Mouse (Mus musculus) embryonic facial prominence, embryonic 14.5 days (tissue): ENCODE measurements around the gene Sfxn3. TPM values are rescaled to one million over a fixed set of nuclear protein-coding genes. Genes with fewer than 3 reads are reported as not detected.

Experiments
- ATAC-seq: fragments of 200-750 bp; cut with Nextera tagmentation; 2 replicates; pipeline ENCODE4 v1.8.0; 2017; ENCODE audit warnings: low read depth, moderate number of reproducible peaks, moderate TSS enrichment
- DNase-seq: peaks from one replicate; pipeline ENCODE4 v3.0.0-alpha.2; 2015; ENCODE audit warnings: low spot score
- H3K27ac ChIP-seq: fragments of 300-500 bp; sonication (generic); replicated peaks from 2 replicates; pipeline ENCODE4 v1.5.1; 2014; ENCODE audit warnings: low read depth, mild to moderate bottlenecking, low read length, moderate library complexity
- H3K27me3 ChIP-seq: fragments of 300-500 bp; sonication (generic); replicated peaks from 2 replicates; pipeline ENCODE4 v1.6.1; 2014; ENCODE audit warnings: low read length; ENCODE audit not compliant: control insufficient read depth, insufficient read depth
- H3K36me3 ChIP-seq: fragments of 300-500 bp; sonication (generic); 2 replicates; pipeline ENCODE4 v1.6.1; 2014; ENCODE audit warnings: low read length, mixed read lengths; ENCODE audit not compliant: control insufficient read depth, insufficient read depth
- H3K4me1 ChIP-seq: fragments of 300-500 bp; sonication (generic); 2 replicates; pipeline ENCODE4 v1.6.1; 2014; ENCODE audit warnings: antibody characterized with exemption, low read length; ENCODE audit not compliant: control insufficient read depth, insufficient read depth
- H3K4me2 ChIP-seq: fragments of 300-500 bp; sonication (generic); 2 replicates; pipeline ENCODE4 v1.6.1; 2014; ENCODE audit warnings: low read depth, mild to moderate bottlenecking, low read length, moderate library complexity, mixed read lengths
- H3K4me3 ChIP-seq: fragments of 300-500 bp; sonication (generic); 2 replicates; pipeline ENCODE4 v1.5.1; 2014; ENCODE audit warnings: low read depth, mild to moderate bottlenecking, low read length
- H3K9ac ChIP-seq: fragments of 300-500 bp; sonication (generic); 2 replicates; pipeline ENCODE4 v1.6.1; 2014; ENCODE audit warnings: low read depth, mild to moderate bottlenecking, low read length, moderate library complexity, mixed read lengths
- H3K9me3 ChIP-seq: fragments of 300-500 bp; sonication (generic); 2 replicates; pipeline ENCODE4 v1.6.1; 2016; ENCODE audit warnings: low read length; ENCODE audit not compliant: control insufficient read depth
- WGBS: fragments of 180-500 bp; shearing (Covaris S2); extraction: QIAGEN DNeasy Blood & Tissue Kit; methylation state at CpG from one replicate; pipeline ENCODE4 v1.1.7; 2014; 5-methylcytosine and 5-hydroxymethylcytosine counted together
- polyA plus RNA-seq: library from polyadenylated mRNA; unstranded; fragments of >200 nt; fragmentation: Nextera tagmentation; extraction: Ambion mirVana; gene quantifications from 2 replicates; pipeline ENCODE4 v1.2.1, GENCODE M21; 2014

The Sfxn3 gene
- polyA plus RNA-seq, 1 experiment from 2014 or later: 31.1 TPM

DNA sequence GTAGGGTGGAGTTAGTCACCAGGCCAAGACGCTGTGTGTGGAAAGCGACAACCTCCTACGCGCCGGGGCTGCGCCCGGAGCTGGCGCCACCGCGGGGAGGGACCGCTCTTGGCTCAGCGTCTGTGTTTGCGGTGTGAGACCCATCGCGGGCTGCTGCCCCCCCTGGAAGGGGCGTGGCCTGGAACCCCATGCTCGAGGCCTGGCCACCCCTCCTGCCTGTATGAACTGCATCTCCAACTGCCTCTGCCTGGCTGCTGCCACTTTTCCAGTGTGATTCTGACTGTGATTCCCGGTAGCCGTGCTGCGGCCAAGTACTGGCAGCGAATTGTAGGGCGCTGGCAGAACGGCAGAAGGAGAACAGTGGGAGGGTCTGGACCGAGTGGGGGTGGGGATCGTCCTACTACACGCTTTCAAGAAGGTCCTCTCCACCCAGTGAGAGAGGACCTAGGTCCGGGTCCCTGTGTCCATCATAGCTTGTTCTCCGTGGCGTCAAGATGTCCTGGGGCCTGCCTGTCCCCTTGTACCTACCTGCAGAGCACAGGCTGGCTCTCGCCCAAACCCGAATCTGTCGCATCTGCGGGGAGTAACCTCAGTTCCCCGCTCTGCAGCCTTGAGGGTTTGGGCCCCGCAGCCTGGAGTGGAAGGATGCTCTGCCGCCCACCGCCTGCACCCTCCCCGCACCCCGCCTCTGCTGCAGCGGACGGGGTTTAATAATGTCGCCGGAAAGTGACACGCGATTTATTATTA, 32.6 kb downstream of the Sfxn3 start:
- H3K27me3 ChIP-seq: peaks cover 60% of the 10 kb centered on the region
- peak; percentile 84 for DNase-seq
- H3K4me3 ChIP-seq: peak overlapping the region; percentile 22
- H3K36me3 ChIP-seq: no peaks in the 10 kb centered on the region
- H3K9me3 ChIP-seq: no peaks in the 10 kb centered on the region
- ATAC-seq: peak; percentile 28
- H3K4me2 ChIP-seq: peak overlapping the region; percentile 99
- peak overlapping the region; percentile 50 for H3K9ac ChIP-seq
- H3K27ac ChIP-seq: peak overlapping the region; percentile 70
- peaks cover 36% of the 10 kb centered on the region for H3K4me1 ChIP-seq
- WGBS: 1% methylated on average over 45 of the region's 45 CpGs

DNA sequence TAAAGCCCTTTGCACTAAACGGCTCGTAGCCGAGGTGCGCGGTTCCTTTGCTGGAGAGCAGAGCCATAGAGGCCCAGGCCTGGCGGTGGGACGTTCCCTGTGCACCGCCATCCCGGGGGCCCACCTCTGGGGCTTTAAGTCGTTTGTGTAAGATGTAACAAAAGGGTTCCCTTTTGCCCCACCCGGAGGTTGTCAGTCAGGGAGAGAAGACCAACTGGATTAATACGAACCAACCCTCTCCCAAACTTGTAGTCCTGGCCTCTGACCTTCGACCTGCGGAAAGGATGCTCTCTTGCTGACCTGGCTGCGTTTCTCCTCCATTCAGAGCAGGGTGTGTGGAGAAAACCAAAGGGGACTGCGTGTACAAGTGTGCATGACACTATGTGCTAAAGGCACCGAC, 33.4 kb downstream of the Sfxn3 start:
- peaks cover 33% of the 10 kb centered on the region for H3K4me1 ChIP-seq
- peaks cover 62% of the 10 kb centered on the region for H3K27me3 ChIP-seq
- no peaks in the 10 kb centered on the region for H3K9me3 ChIP-seq
- ATAC-seq (no peak), DNase-seq (no peak)
- H3K4me3 ChIP-seq: peak overlapping the region; percentile 22
- no peak overlapping the region for H3K27ac ChIP-seq
- peak overlapping the region; percentile 50 for H3K9ac ChIP-seq
- H3K36me3 ChIP-seq: no peaks in the 10 kb centered on the region
- peak overlapping the region; percentile 99 for H3K4me2 ChIP-seq
- 3% methylated on average over 17 of the region's 17 CpGs for WGBS

DNA sequence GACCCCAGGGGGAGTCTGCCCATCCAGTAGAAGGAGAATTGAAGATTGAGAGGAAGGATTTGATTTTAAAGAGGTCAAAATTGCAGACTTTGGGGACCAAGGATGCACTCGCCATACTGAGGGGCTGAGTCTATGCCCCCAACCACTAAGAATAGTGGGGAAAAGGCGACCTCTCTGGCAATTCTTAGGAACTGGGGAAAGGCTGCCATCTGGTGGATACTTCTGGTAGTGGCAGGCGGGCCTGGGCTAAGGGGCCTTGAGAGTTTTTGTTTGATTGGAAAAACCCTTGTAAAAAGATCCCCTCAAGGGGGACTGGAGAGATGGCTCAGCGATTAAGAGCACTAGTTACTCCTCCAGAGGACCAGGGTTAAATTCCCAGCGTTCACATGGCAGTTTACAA, 34.0 kb downstream of the Sfxn3 start:
- Histone ChIP-seq H3K27ac (no peak overlapping the region), H3K9me3 (no peaks in the 10 kb centered on the region), H3K36me3 (no peaks in the 10 kb centered on the region), H3K9ac (0 out of 2 replicates have a peak overlapping the region, but pooled peaks have one; percentile 50), H3K4me1 (peaks cover 27% of the 10 kb centered on the region), H3K4me2 (peak overlapping the region; percentile 99), H3K4me3 (peak overlapping the region; percentile 22; the same call in 1 of the 2 replicates), H3K27me3 (peaks cover 57% of the 10 kb centered on the region)
- DNase-seq: peak; percentile 60
- WGBS: 3% methylated on average over 5 of the region's 5 CpGs
- ATAC-seq: no peak

DNA sequence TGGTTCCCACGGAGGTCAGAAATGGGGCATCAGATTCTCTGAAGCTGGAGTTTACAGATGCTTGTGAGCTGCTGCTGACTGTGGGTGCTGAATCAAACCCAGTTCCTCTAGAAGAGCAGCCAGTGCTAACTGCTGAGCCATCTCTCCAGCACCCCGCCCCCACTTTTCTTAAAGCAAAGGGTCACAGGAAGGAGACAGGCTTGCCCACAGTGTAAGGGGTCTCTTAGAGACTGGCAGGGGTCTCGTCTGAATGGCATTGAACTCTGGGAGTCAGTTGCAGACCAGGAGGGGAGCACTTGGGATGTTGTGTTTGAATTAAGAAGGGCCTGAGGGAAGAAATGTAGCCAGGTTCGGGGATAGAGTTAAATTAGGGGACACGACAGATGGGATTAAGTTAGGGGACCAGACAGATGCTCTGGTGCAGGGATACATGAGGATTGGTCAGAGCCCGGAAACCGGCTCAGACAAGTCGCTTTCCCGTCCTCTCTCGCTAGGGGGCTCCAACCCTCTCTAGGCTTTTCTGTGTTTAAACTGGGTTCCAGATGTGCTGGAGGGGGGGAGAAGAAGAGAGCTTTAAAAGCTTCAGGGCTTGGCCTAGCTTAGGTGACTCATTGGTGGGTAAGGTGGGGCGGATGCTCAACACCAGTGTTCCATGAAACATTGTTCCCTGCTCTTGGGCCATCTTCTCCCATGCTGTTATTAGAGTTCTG, 34.7 kb downstream of the Sfxn3 start:
- Histone ChIP-seq H3K27me3 (peaks cover 50% of the 10 kb centered on the region), H3K4me2 (no peak overlapping the region), H3K36me3 (no peaks in the 10 kb centered on the region), H3K27ac (no peak overlapping the region), H3K9ac (no peak overlapping the region), H3K4me3 (no peak overlapping the region), H3K9me3 (no peaks in the 10 kb centered on the region), H3K4me1 (peaks cover 20% of the 10 kb centered on the region)
- DNase-seq (peak; percentile 51), ATAC-seq (no peak)
- WGBS: 13% methylated on average over 11 of the region's 11 CpGs

DNA sequence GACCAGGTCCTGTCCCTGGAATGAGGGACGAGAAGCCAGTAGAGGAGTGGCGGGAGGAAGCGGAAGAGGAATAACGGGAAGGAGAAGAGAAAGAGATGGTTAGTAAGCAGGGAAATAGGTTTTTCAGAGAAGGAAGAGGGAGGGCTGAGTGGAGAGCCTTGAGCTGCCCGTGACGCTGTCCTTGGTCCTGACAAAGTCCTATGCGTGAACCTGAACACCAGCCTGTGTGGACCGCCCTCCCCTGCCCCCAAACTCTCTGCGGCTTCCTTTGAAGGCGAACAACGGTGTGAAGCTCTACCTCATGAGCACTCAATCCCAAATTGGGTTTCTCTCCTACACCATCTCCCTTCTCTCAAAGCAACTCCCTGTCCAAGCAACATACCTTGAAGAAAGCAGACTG, 50.6 kb downstream of the Sfxn3 start:
- no peak overlapping the region for H3K4me2 ChIP-seq
- H3K9ac ChIP-seq: no peak overlapping the region
- no peaks in the 10 kb centered on the region for H3K9me3 ChIP-seq
- H3K27me3 ChIP-seq: peaks cover 7% of the 10 kb centered on the region; the same call in 1 of the 2 replicates
- no peaks in the 10 kb centered on the region for H3K4me1 ChIP-seq
- 22% methylated on average over 11 of the region's 11 CpGs for WGBS
- H3K36me3 ChIP-seq: no peaks in the 10 kb centered on the region
- DNase-seq: peak; percentile 78
- no peak overlapping the region for H3K27ac ChIP-seq
- no peak for ATAC-seq
- H3K4me3 ChIP-seq: no peak overlapping the region

DNA sequence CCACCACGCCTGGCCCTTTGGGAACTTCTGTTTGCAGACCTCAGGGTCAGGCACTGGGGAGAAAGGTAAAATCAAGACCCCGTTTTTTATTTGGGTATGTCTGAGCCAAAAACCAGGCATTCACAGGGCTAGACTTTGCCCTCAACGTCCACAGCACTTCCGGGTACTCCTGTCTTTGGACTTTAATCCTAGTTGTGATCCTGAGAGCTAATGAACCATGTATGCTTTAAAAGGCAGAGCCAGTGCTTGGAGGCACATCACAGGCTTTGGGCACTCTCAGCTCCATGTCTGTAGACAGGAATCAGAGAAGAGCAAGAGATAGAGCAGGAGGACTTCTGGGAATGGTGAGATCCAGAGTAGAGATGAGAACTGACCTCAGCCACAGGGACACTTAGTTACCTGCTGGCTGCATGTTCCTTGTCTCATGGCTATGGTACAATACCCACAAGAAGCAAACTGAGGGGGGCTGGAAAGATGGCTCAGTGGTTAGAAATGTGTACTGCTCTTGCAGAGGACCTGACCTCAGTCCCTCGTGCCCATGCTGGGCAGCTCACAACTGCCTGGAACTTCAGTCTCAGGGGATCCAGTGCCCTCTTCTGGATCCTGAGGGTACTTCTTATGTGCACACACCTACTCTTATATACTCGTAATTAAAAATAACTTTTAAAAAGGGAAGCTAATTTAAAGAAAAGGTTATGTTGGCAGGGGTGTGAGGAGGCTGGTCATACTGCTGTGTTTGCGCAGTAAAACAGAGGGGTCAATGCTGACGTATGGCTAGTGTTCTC, 53.4 kb downstream of the Sfxn3 start:
- no peaks in the 10 kb centered on the region for H3K9me3 ChIP-seq
- no peaks in the 10 kb centered on the region for H3K36me3 ChIP-seq
- no peak for ATAC-seq
- no peak overlapping the region for H3K4me3 ChIP-seq
- no peaks in the 10 kb centered on the region for H3K4me1 ChIP-seq
- no peak overlapping the region for H3K9ac ChIP-seq
- H3K27ac ChIP-seq: no peak overlapping the region
- DNase-seq: no peak
- H3K4me2 ChIP-seq: no peak overlapping the region
- H3K27me3 ChIP-seq: peaks cover 29% of the 10 kb centered on the region
- 74% methylated on average over 8 of the region's 8 CpGs for WGBS

DNA sequence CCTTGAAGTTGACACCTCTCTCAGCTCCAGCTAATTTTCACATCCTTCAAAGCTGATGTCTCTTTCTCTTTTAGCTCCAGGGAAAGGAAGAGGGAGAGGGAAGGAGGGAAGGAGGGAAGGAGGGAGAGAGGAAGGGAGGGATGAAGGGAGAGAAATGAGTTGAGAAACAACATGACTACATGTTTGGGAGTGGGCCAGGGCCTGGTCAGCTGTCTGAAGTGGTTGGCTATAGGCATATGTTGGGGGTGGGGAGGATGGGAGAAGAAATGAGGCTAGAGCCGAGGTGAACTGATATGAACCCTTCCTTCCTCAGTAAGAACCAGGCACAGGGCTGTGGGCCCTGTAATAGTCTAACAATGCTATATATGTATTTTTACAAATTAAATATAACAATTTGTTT, 58.3 kb downstream of the Sfxn3 start:
- Histone ChIP-seq H3K36me3 (no peaks in the 10 kb centered on the region), H3K4me2 (no peak overlapping the region), H3K27me3 (peaks cover 29% of the 10 kb centered on the region), H3K9me3 (no peaks in the 10 kb centered on the region), H3K4me1 (no peaks in the 10 kb centered on the region), H3K27ac (no peak overlapping the region), H3K9ac (no peak overlapping the region), H3K4me3 (no peak overlapping the region)
- WGBS: 7% methylated on average over 1 of the region's 1 CpGs
- no peak for DNase-seq
- no peak for ATAC-seq
